Mouse (Mus musculus): ENCODE measurements around the gene Card6. TPM values are rescaled to one million over a fixed set of nuclear protein-coding genes. Genes with fewer than 3 reads are reported as not detected.
A peak's percentile ranks its signal among the peaks of the same experiment; 100 is the strongest.

The Card6 gene
- polyA plus RNA-seq, 1 experiment from 2014 or later = 1.4 TPM

- no peak overlapping the region for H3K9ac ChIP-seq (ENCODE audit: low read length)
- no peak overlapping the region for H3K4me3 ChIP-seq (ENCODE audit: low read depth, low read length)
- DNase-seq (ENCODE audit: low spot score) (no peak), ATAC-seq (replicated peaks; ENCODE audit: low FRiP score, low TSS enrichment, low read depth) (no peak)
- H3K9me3 ChIP-seq (ENCODE audit: control insufficient read depth, low read length) = no peaks in the 10 kb centered on the region
- H3K27me3 ChIP-seq (replicated peaks; ENCODE audit: control insufficient read depth, insufficient read depth, low read length) = no peaks in the 10 kb centered on the region
- no peaks in the 10 kb centered on the region for H3K36me3 ChIP-seq (ENCODE audit: control insufficient read depth, insufficient read depth, low read length)
- no peaks in the 10 kb centered on the region for H3K4me1 ChIP-seq (replicated peaks; ENCODE audit: control insufficient read depth, insufficient read depth, low read length)
- no peak overlapping the region for H3K27ac ChIP-seq (ENCODE audit: low read depth)
- H3K4me2 ChIP-seq (ENCODE audit: low read length) = no peak overlapping the region
- 68% methylated on average over 1 of the region's 1 CpGs for whole genome bisulfite sequencing
These were observed 27.1 kb downstream of the Card6 start for GRCm38 (mm10) chr15:5081235-5081634.

- Histone ChIP-seq H3K4me3 (ENCODE audit: low read depth, low read length) (no peak overlapping the region), H3K27me3 (replicated peaks; ENCODE audit: control insufficient read depth, insufficient read depth, low read length) (no peaks in the 10 kb centered on the region), H3K9me3 (ENCODE audit: control insufficient read depth, low read length) (no peaks in the 10 kb centered on the region), H3K27ac (ENCODE audit: low read depth) (no peak overlapping the region), H3K9ac (ENCODE audit: low read length) (no peak overlapping the region), H3K4me2 (ENCODE audit: low read length) (no peak overlapping the region), H3K4me1 (replicated peaks; ENCODE audit: control insufficient read depth, insufficient read depth, low read length) (no peaks in the 10 kb centered on the region), H3K36me3 (ENCODE audit: control insufficient read depth, insufficient read depth, low read length) (no peaks in the 10 kb centered on the region)
- peak; percentile 54 for DNase-seq (ENCODE audit: low spot score)
- no peak for ATAC-seq (replicated peaks; ENCODE audit: low FRiP score, low TSS enrichment, low read depth)
- 58% methylated on average over 15 of the region's 15 CpGs for WGBS
These were observed 39.4 kb downstream of the Card6 start for GRCm38 (mm10) chr15:5068801-5069518.

DNA sequence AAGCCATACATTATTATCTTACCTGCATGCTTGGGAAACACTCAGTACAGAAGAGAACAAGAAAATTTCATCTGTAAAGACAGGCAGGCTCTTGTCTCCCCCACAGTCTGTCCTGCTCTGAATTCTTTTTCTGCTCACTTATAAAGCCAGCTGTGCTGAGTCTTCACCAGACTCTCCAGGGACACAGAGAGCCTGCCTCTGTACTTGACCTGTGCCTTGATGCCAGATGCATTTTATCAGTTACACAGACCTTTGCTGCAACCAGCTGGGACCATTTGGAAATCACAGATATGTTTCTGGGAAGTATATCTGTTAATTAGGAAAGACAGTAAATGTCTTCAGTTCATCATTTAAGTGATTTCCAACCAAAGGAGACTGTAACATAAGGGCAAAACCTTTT, 44.7 kb downstream of the Card6 start, which contains the start of gene C7:
C7 (minus strand) TSS at position 106 of the 400 bp plus-strand sequence.
- ATAC-seq (replicated peaks; ENCODE audit: low FRiP score, low TSS enrichment, low read depth) = no peak
- Histone ChIP-seq H3K4me2 (ENCODE audit: low read length) (no peak within 1 kb of the TSS), H3K36me3 (ENCODE audit: control insufficient read depth, insufficient read depth, low read length) (no peaks in the 10 kb centered on the region), H3K27me3 (replicated peaks; ENCODE audit: control insufficient read depth, insufficient read depth, low read length) (no peaks in the 10 kb centered on the region), H3K9me3 (ENCODE audit: control insufficient read depth, low read length) (no peaks in the 10 kb centered on the region), H3K4me1 (replicated peaks; ENCODE audit: control insufficient read depth, insufficient read depth, low read length) (no peaks in the 10 kb centered on the region), H3K27ac (ENCODE audit: low read depth) (no peak within 1 kb of the TSS), H3K4me3 (ENCODE audit: low read depth, low read length) (no peak within 1 kb of the TSS), H3K9ac (ENCODE audit: low read length) (no peak within 1 kb of the TSS)
- DNase-seq (ENCODE audit: low spot score) = no peak

Other genes with a start within 250 kb of the Card6 start
- not detected in 2 replicates for gene Mroh2b, start 209.8 kb downstream of the Card6 start, polyA plus RNA-seq (2014; fragmentation: Nextera tagmentation; extraction: Ambion mirVana)
- gene C7, start 44.8 kb downstream of the Card6 start, polyA plus RNA-seq (2014; fragmentation: Nextera tagmentation; extraction: Ambion mirVana) = 0.11 TPM in 2 replicates
- gene Rpl37, start 8.1 kb upstream of the Card6 start, polyA plus RNA-seq (2014; fragmentation: Nextera tagmentation; extraction: Ambion mirVana) = 807 and 885 TPM in 2 replicates
- 26.0 and 27.5 TPM in 2 replicates for gene Prkaa1, start 35.3 kb upstream of the Card6 start, polyA plus RNA-seq (2014; fragmentation: Nextera tagmentation; extraction: Ambion mirVana)
- gene Ttc33, start 77.0 kb upstream of the Card6 start, polyA plus RNA-seq (2014; fragmentation: Nextera tagmentation; extraction: Ambion mirVana) = 37.4 and 41.2 TPM in 2 replicates
- gene Ptger4, start 135.6 kb upstream of the Card6 start, polyA plus RNA-seq (2014; fragmentation: Nextera tagmentation; extraction: Ambion mirVana) = 3.9 and 4.3 TPM in 2 replicates